Mouse (Mus musculus) kidney, adult 2 months (tissue): ENCODE measurements around the gene Acss1. TPM values are rescaled to one million over a fixed set of nuclear protein-coding genes. Genes with fewer than 3 reads are reported as not detected.

Experiments
- DNase-seq: peaks from one replicate; pipeline ENCODE4 v3.0.0; 2021
- H3K27ac ChIP-seq: fragments of 200-500 bp; 2 replicates; pipeline ENCODE4 v1.5.1; 2012; ENCODE audit warnings: low read depth, low read length, control low read depth, inconsistent platforms; ENCODE audit not compliant: insufficient read depth
- H3K27me3 ChIP-seq: fragments of 200-500 bp; replicated peaks from 2 replicates; pipeline ENCODE4 v1.6.1; 2012; ENCODE audit warnings: mild to moderate bottlenecking, moderate library complexity, low read length, inconsistent platforms; ENCODE audit not compliant: control insufficient read depth, insufficient read depth
- H3K36me3 ChIP-seq: fragments of 200-500 bp; 2 replicates; pipeline ENCODE4 v1.6.1; 2012; ENCODE audit warnings: mild to moderate bottlenecking, moderate library complexity, low read length, inconsistent platforms; ENCODE audit not compliant: control insufficient read depth, insufficient read depth
- H3K4me1 ChIP-seq: fragments of 200-500 bp; 2 replicates; pipeline ENCODE4 v1.6.1; 2011; ENCODE audit warnings: low read length; ENCODE audit not compliant: control insufficient read depth, insufficient read depth
- H3K4me3 ChIP-seq: fragments of 200-500 bp; 2 replicates; pipeline ENCODE4 v1.5.1; 2011; ENCODE audit warnings: mild to moderate bottlenecking, low read depth, low read length, control low read depth; ENCODE audit not compliant: insufficient read depth
- CTCF ChIP-seq: fragments of 200-500 bp; conservative IDR thresholded peaks from 2 replicates; pipeline ENCODE4 v1.5.1; 2011; ENCODE audit warnings: low read depth, mild to moderate bottlenecking, control low read depth, low read length, moderate library complexity, mixed read lengths; ENCODE audit not compliant: insufficient read depth, insufficient read length
- POLR2A ChIP-seq: fragments of 200-500 bp; IDR thresholded peaks from one replicate; pipeline ENCODE4 v1.6.1; 2011; ENCODE audit warnings: low read depth, low read length, control low read depth
- WGBS: fragments of 180-500 bp; shearing (Covaris S2); methylation state at CpG from one replicate; pipeline ENCODE4 v1.1.7; 2018; 5-methylcytosine and 5-hydroxymethylcytosine counted together
- polyA plus RNA-seq: library from polyadenylated mRNA; depleted of rRNA; stranded (reverse); fragments of >200 nt; gene quantifications from 2 replicates; pipeline ENCODE4 v1.2.3, GENCODE M21; 2012

Acss1 gene
- polyA plus RNA-seq, 1 experiment, result 461 TPM

DNA sequence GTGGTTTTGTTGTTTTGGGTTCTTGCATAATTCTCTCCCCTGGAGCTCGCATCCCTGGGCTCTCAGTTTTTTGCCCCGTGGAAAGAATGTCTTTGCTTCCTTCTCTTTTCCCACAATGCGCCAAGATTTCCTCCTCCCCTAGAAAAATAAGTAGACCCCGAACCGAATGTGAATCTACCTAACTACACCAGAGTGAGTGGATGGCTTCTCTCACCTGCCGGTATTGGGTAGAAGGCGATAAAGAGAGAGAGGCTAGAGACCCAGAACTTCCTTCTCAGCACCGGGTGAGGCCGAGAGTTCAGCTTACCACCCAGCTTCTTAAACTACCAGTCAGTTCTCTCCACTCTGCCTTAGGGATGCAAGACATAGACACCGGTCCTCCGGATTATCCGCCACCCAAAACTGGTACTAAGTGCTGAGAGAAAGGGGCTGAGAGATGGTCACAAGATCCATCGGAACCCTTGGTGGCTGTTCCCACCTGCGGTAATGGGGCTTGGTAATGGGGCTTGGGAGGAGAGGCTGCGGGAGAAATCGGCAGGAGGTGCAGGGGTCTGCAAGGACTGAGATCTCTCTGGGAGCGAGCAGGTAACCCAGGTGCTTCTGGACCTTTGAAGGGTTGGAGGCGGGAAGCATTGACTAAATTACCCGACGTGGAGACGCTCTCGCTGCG lies 19.7 kb upstream of the Acss1 start:
- no peak overlapping the region for H3K27ac ChIP-seq
- DNase-seq, result no peak
- 4% methylated on average over 23 of the region's 23 CpGs for WGBS
- H3K36me3 ChIP-seq, result no peaks in the 10 kb centered on the region
- TF ChIP-seq POLR2A (no peak), CTCF (no peak)
- H3K4me1 ChIP-seq, result no peaks in the 10 kb centered on the region
- no peak overlapping the region for H3K4me3 ChIP-seq
- H3K27me3 ChIP-seq, result peaks cover 1% of the 10 kb centered on the region; the same call in 1 of the 2 replicates

DNA sequence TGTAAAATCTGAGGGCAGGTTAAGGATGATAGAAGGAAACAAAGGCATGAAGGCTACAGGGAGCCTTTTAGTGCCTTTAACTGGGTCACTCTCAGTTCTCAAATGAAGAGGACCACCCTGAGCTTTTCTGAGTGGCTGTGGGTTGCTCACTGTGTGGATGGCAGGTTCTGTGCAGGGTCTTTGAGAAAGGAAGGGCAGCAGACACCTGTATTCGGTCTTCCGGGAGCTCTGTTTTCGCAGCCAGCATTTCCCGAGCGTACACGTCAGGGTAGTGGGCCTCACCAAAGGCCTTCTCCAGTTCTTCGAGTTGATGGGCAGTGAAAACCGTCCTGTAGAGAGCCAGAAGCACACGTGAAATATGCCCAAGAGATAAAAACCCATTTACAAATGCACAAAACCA lies 17.1 kb upstream of the Acss1 start:
- H3K36me3 ChIP-seq, result no peaks in the 10 kb centered on the region
- TF ChIP-seq CTCF, result no peak
- TF ChIP-seq POLR2A, result no peak
- H3K4me3 ChIP-seq, result no peak overlapping the region
- no peak for DNase-seq
- peaks cover 1% of the 10 kb centered on the region; the same call in 1 of the 2 replicates for H3K27me3 ChIP-seq
- 90% methylated on average over 9 of the region's 9 CpGs for WGBS
- no peaks in the 10 kb centered on the region for H3K4me1 ChIP-seq
- no peak overlapping the region for H3K27ac ChIP-seq

DNA sequence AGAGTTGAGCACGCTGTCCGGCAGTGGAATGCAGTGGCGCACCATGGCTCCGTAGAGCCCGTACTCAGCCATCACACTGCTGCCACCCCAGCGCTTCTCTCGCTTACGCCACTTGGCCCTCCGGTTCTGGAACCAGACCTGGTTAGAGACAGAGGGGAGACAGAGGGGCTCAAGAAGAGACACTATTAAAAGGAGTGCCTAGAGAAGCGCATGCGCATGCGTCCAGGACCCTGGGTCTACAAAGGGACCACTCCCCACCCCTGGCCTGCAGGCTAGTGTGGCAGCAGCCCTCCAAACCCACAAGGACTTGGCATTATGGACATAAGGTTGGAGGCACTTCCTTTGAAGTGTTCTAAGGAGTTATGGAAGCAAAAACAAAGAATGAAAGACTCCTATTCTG lies 16.2 kb upstream of the Acss1 start:
- no peak for DNase-seq
- H3K4me1 ChIP-seq, result no peaks in the 10 kb centered on the region
- no peak overlapping the region for H3K4me3 ChIP-seq
- WGBS, result 87% methylated on average over 12 of the region's 12 CpGs
- H3K36me3 ChIP-seq, result no peaks in the 10 kb centered on the region
- H3K27ac ChIP-seq, result no peak overlapping the region
- TF ChIP-seq CTCF (no peak), POLR2A (no peak)
- H3K27me3 ChIP-seq, result no peaks in the 10 kb centered on the region; the same call in 1 of the 2 replicates

DNA sequence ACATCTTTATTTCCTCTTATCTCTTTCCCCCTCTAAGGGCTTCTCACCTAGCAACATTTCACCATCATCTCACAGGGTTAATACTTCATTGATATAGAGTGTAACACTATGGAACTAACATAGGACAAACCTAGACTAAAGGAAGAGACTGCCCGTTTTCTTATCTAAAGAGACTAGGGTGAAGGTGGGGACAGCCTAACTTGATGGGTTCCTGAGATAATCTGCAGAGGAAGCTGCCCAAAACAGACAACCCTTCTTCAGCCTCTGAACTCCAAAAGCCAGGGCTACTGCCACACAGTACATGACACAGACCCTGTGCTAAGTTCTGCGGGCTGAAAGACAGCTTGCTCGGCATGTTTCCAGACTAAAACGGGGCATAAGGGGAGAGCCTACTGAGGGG lies 13.3 kb upstream of the Acss1 start:
- DNase-seq, result no peak
- no peaks in the 10 kb centered on the region for H3K27me3 ChIP-seq
- no peaks in the 10 kb centered on the region; the same call in 1 of the 2 replicates for H3K4me1 ChIP-seq
- WGBS, result 49% methylated on average over 4 of the region's 4 CpGs
- TF ChIP-seq CTCF (no peak), POLR2A (no peak)
- H3K36me3 ChIP-seq, result no peaks in the 10 kb centered on the region
- H3K27ac ChIP-seq, result no peak overlapping the region
- no peak overlapping the region for H3K4me3 ChIP-seq

DNA sequence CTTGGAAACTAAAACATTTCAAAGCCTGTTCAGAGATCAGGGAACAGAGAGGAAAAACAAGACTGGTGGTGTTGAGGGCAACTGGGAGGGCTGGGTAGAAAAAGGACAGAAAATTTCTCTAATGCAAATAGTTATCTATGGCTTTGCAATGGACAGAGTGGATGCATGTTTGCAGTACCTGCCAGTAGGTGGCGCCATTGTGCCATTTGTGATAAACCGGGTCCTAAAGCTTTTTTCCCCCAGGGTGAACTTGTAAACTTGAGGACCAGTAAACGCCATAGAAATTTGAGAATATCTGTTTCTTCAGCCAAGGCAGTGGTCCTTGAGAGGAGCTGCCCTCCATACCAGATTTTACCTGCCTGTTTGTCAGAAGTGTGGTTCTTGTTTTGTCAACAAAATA lies 10.1 kb upstream of the Acss1 start:
- Histone ChIP-seq H3K4me3 (no peak overlapping the region), H3K27ac (no peak overlapping the region), H3K27me3 (no peaks in the 10 kb centered on the region), H3K36me3 (no peaks in the 10 kb centered on the region), H3K4me1 (no peaks in the 10 kb centered on the region; the same call in 1 of the 2 replicates)
- DNase-seq, result peak; percentile 67
- peak; percentile 89 for TF ChIP-seq CTCF
- no peak for TF ChIP-seq POLR2A
- 0% methylated on average over 3 of the region's 3 CpGs for WGBS

DNA sequence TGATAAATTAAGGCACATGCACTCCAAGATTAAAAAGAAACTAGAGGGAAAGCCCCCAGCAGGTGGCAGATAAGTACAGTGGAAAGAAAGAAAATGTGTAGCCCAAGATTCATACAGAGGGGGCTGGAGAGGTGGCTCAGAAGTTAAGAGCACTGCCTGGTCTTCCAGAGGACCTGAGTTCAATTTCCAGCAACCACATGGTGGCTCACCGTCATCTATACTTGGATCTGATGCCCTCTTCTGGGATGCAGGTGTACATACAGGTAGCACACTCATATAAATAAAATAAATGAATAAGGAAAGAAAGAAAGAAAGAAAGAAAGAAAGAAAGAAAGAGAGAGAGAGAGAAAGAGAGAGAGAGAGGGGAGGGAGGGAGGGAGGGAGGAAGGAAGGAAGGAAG lies 7.2 kb upstream of the Acss1 start:
- Histone ChIP-seq H3K4me3 (no peak overlapping the region), H3K36me3 (no peaks in the 10 kb centered on the region), H3K27me3 (no peaks in the 10 kb centered on the region), H3K27ac (no peak overlapping the region), H3K4me1 (no peaks in the 10 kb centered on the region; the same call in 1 of the 2 replicates)
- TF ChIP-seq POLR2A (no peak), CTCF (0 out of 2 replicates have a peak, but pooled peaks have one; percentile 15)
- 5% methylated on average over 1 of the region's 1 CpGs for WGBS
- DNase-seq, result no peak

DNA sequence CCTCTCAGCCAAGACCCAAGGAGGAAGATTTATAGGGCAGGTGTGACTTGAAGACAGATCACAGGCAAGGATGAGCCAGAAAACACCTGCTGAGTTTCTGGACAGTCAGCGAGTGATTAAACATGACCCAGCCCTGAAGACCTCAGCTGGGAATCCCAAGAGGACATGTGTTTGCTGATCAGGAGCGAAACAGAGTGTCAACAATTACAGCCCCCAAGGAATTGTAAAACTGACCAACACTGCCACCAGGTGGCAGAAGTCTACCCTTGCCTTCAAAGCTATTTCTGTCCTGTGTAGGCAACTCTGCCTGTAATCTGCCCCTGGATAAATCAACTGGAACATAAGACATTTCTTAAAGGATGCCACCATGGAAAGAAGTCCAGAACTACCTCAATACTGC lies 6.6 kb upstream of the Acss1 start:
- H3K4me3 ChIP-seq, result no peak overlapping the region
- TF ChIP-seq POLR2A (no peak), CTCF (peak; percentile 75)
- H3K4me1 ChIP-seq, result no peaks in the 10 kb centered on the region; the same call in 1 of the 2 replicates
- no peak overlapping the region for H3K27ac ChIP-seq
- H3K27me3 ChIP-seq, result no peaks in the 10 kb centered on the region
- 3% methylated on average over 2 of the region's 2 CpGs for WGBS
- DNase-seq, result peak; percentile 70
- no peaks in the 10 kb centered on the region for H3K36me3 ChIP-seq
